In the genomic region with DNA sequence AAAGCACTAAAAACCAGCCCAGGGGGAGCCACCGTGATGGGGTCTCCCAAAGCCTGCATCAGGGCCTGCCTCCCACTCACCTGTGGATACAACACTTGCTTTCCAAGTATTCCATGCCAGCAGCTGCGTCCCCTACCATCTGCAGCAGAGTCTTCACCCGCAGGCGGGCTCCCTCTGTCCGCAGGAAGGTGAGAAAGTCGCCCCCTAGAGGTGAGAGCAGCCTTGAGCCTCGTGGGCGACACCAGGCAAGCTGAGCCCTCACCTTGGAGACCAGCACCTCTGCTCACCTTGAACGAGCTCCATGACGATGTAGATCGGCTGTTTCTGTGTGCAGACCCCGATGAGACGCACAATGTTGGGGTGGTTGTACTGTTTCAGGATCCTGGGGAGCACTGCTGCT, we compare ENCODE assay signal across 11 mouse cellular contexts. TPM values are rescaled to one million over a fixed set of nuclear protein-coding genes. Genes with fewer than 3 reads are reported as not detected.
A peak's percentile ranks its signal among the peaks of the same experiment; 100 is the strongest.
DNase-seq lines count a peak whose midpoint lies in the region; ATAC-seq and TF ChIP-seq lines count a peak whose summit lies in the region.
"Had no signal": no experiment of that assay in that cellular context is flagged by ENCODE, and none has a peak within 500 bp of the region (broad histone marks: within the 10 kb centered on the region; RNA-seq: fewer than 3 reads in every experiment).

No protein-coding gene starts in this region.

- no peaks in the 10 kb centered on the region for H3K4me1 ChIP-seq in lung, embryonic 14.5 days (ENCODE audit: insufficient read depth)

- 0 out of 2 replicates have a peak, but pooled peaks cover 3% of the 10 kb centered on the region for H3K36me3 ChIP-seq in lung, embryonic 14.5 days (ENCODE audit: insufficient read depth)

- 56% methylated on average over 13 of the region's 13 CpGs for WGBS in lung, embryonic 14.5 days

- H3K4me3 ChIP-seq in lung, embryonic 14.5 days (ENCODE audit: low read depth, low read length) = no peak overlapping the region

- H3K27ac ChIP-seq in lung, embryonic 14.5 days (ENCODE audit: low read depth) = no peak overlapping the region
- H3K27ac ChIP-seq: macrophage had no signal

- DNase-seq in cerebellum, adult 18-20 months = peak; percentile 56 to 57
- DNase-seq in cerebellum, adult 11 months = no peak
- peak; percentile 54 for DNase-seq in lung, embryonic 14.5 days
- no peak for DNase-seq in lung, postnatal 25 days (ENCODE audit: low spot score)
- peak; percentile 27 to 73 for DNase-seq in kidney, postnatal 36 days
- peak; percentile 58 for DNase-seq in thymus, postnatal 25 days
- DNase-seq in neural tube, embryonic 10.5 days (ENCODE audit: extremely low spot score, low spot score) = no peak
- no peak for DNase-seq in layer of hippocampus, adult 9-11 months
- DNase-seq: heart, adult 11 months had no signal

- TF ChIP-seq CTCF in lung, embryonic 14.5 days (IDR thresholded peaks at IDR 0.05; ENCODE audit: low read depth) = peak; percentile 60

- H3K27me3 ChIP-seq in lung, embryonic 14.5 days (ENCODE audit: insufficient read depth, low read length) = no peaks in the 10 kb centered on the region
- H3K27me3 ChIP-seq: Patski had no signal

- no peaks in the 10 kb centered on the region for H3K9me3 ChIP-seq in lung, embryonic 14.5 days (ENCODE audit: low read depth, low read length)

- no peak for ATAC-seq in lung, embryonic 14.5 days (ENCODE audit: insufficient read depth)
- ATAC-seq: Patski had no signal

- H3K9ac ChIP-seq in lung, embryonic 14.5 days = no peak overlapping the region

- H3K4me2 ChIP-seq in lung, embryonic 14.5 days = no peak overlapping the region

RNA-seq across cellular contexts. Expression of a gene that starts 8.2 kb away (rescaled TPM):
- 10.1 and 12.0 TPM in 2 replicates for polyA plus RNA-seq in lung, embryonic 14.5 days (2014; fragmentation: Nextera tagmentation; extraction: Ambion mirVana)

RNA-seq across cellular contexts. Expression of a gene that starts 8.4 kb away (rescaled TPM):
- polyA plus RNA-seq in lung, embryonic 14.5 days (2014; fragmentation: Nextera tagmentation; extraction: Ambion mirVana) = 20.1 and 23.9 TPM in 2 replicates

RNA-seq across cellular contexts. Expression of a gene that starts 25.7 kb away (rescaled TPM):
- 18.0 and 19.4 TPM in 2 replicates for polyA plus RNA-seq in lung, embryonic 14.5 days (2014; fragmentation: Nextera tagmentation; extraction: Ambion mirVana)

RNA-seq across cellular contexts. Expression of a gene that starts 36.6 kb away (rescaled TPM):
- polyA plus RNA-seq in lung, embryonic 14.5 days (2014; fragmentation: Nextera tagmentation; extraction: Ambion mirVana) = 17.2 and 17.9 TPM in 2 replicates

RNA-seq across cellular contexts. Expression of a gene that starts 38.7 kb away (rescaled TPM):
- polyA plus RNA-seq in lung, embryonic 14.5 days (2014; fragmentation: Nextera tagmentation; extraction: Ambion mirVana) = 34.3 and 35.3 TPM in 2 replicates

Comparison
In these comparisons a context has a peak if more than half of its experiments do, and no peak if none do; other contexts are left out.
1. DNase-seq: peak in cerebellum, adult 18-20 months (2 of 2), lung, embryonic 14.5 days (single experiment), kidney, postnatal 36 days (2 of 2) and thymus, postnatal 25 days (single experiment); none in cerebellum, adult 11 months (single experiment), lung, postnatal 25 days (single experiment), neural tube, embryonic 10.5 days (single experiment) and layer of hippocampus, adult 9-11 months (single experiment).